Mouse (Mus musculus): ENCODE measurements around the gene Fam25c.
A peak's percentile ranks its signal among the peaks of the same experiment; 100 is the strongest.

DNA sequence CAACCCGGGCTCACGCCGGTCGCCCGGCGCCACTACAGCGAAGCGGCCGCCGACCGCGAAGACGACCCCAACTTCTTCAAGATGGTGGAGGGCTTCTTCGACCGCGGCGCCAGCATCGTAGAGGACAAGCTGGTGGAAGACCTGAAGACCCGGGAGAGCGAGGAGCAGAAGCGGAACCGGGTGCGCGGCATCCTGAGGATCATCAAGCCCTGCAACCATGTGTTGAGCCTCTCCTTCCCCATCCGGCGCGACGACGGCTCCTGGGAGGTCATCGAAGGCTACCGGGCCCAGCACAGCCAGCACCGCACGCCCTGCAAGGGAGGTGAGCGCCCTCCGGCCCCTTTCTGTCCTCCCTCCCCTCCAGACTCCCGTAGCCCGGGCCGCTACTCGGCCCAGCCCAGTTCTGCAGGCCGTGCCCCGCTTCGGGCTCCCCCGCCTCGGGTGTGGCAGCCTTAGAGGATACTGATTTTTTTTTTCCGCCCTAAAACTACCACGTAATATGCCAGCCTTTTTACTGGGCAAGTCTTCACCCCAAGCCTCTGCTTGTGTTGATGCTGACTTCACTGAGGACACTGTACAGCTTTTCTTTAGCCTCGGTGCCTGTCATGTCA is 44.1 kb downstream of the Fam25c start:
- TF ChIP-seq NELFE (IDR thresholded peaks at IDR 0.05; ENCODE audit: low read depth, low read length) (no peak), POLR2A (IDR thresholded peaks at IDR 0.05; ENCODE audit: control insufficient read depth in 1 of 2, insufficient read depth in 1 of 2, low read depth in 1 of 2, low read length in 2 of 2, poor library complexity in 1 of 2) (no peak), EP300 (IDR thresholded peaks at IDR 0.05; ENCODE audit: low read depth in 1 of 2, low read length in 2 of 2) (no peak), ZC3H11A (IDR thresholded peaks at IDR 0.05; ENCODE audit: low read depth, low read length) (no peak), TAL1 (IDR thresholded peaks at IDR 0.05; ENCODE audit: low read length) (no peak), CTCF (IDR thresholded peaks at IDR 0.05 in 2 of 3, conservative IDR thresholded peaks at IDR 0.05 in 1 of 3; ENCODE audit: control insufficient read depth in 1 of 3, insufficient read depth in 1 of 3, low read depth in 2 of 3, low read length in 3 of 3, poor library complexity in 1 of 3, severe bottlenecking in 1 of 3) (no peak), MYB (IDR thresholded peaks at IDR 0.05; ENCODE audit: low read depth, low read length) (no peak), TCF12 (IDR thresholded peaks at IDR 0.05; ENCODE audit: low read depth, low read length) (no peak), KAT2A (conservative IDR thresholded peaks at IDR 0.05; ENCODE audit: low read depth, low read length) (no peak), ELF1 (IDR thresholded peaks at IDR 0.05; ENCODE audit: low read depth, low read length) (no peak), MAX (IDR thresholded peaks at IDR 0.05; ENCODE audit: low read length) (peak; percentile 66), JUND (IDR thresholded peaks at IDR 0.05; ENCODE audit: low read depth, low read length) (no peak), GATA1 (IDR thresholded peaks at IDR 0.05; ENCODE audit: low read depth, low read length) (no peak)

All from MEL (cell line).